Mouse (Mus musculus): ENCODE results near the gene Usp25.

The Usp25 gene

GRCm38 (mm10) chr16:77150884-77151283 lies 137.4 kb downstream of the Usp25 start:
- DNase-seq: peak; percentile 16

- no peak for DNase-seq
Observed at GRCm38 (mm10) chr16:77152288-77152687, 138.8 kb downstream of the Usp25 start.

- DNase-seq: peak; percentile 55
Observed at GRCm38 (mm10) chr16:77153216-77153715, 139.8 kb downstream of the Usp25 start.

- DNase-seq: peak; percentile 89
Observed at GRCm38 (mm10) chr16:77153815-77154214, 140.3 kb downstream of the Usp25 start.

GRCm38 (mm10) chr16:77154831-77155230 lies 141.3 kb downstream of the Usp25 start:
- DNase-seq: no peak

All from cerebellum, adult 8-10 months (tissue).